Mouse (Mus musculus): ENCODE results near the gene Atp13a2. TPM values are rescaled to one million over a fixed set of nuclear protein-coding genes. Genes with fewer than 3 reads are reported as not detected.

Gene Atp13a2
- polyA plus RNA-seq, 1 experiment from 2014 or later = 10.9 TPM

DNA sequence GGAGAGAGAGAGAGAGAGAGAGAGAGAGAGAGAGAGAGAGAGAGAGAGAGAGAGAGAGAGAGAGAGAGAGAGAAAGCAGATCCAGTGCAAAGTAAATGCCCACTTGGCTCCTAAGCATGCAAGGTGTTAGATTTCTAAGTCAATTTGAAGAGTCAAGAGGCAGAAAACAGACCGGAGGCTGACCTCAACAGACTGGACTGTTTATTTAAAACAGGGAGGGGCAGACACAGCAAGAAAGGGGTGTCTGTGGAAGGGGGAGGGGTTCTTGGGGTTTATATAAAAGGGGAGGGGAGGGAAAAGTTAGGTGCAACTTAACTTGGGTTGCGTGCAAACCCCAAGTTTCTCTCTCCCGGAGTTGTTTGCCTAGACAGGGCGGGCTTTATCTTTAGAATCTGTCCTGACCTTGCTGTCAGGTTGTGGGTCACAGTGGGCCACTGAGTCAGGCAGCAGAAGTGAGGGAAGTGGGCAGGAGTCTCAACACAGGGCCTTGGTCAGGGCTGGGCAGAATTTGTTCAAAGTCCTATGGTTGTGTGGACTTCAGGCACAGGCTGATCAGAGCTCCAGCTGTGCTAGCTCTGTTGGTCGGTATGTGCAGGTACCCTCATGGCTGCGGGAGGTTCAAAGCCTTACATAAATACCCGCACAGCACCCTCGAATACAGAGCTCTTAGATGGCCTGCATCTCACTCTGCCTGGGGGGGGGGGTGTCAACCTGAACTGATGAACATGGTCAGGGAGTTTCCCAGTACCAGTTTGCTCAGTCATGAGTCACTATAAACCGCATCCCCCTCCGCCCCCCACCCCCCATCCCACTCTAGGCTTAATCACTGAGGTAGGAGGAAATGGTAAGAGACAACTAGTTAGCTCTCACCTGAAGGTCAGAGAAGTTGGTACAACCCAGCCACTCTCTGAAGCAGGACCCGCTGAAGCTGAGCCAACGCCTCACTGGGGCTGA, 38.9 kb upstream of the Atp13a2 start:
- WGBS = 81% methylated on average over 12 of the region's 12 CpGs
- H3K27ac ChIP-seq (ENCODE audit: low read depth, low read length) = no peak overlapping the region
- TF ChIP-seq CTCF (IDR thresholded peaks at IDR 0.05; ENCODE audit: low read depth) = no peak
- no peak for ATAC-seq
- no peak overlapping the region for H3K4me2 ChIP-seq (replicated peaks; ENCODE audit: low read depth)
- no peak overlapping the region for H3K4me3 ChIP-seq (ENCODE audit: low read depth, low read length)
- H3K36me3 ChIP-seq (ENCODE audit: control insufficient read depth, insufficient read depth) = no peaks in the 10 kb centered on the region
- H3K9ac ChIP-seq (ENCODE audit: low read depth, low read length) = no peak overlapping the region
- H3K9me3 ChIP-seq (ENCODE audit: control insufficient read depth) = no peaks in the 10 kb centered on the region
- H3K27me3 ChIP-seq (replicated peaks; ENCODE audit: control insufficient read depth, insufficient read depth, low read length) = no peaks in the 10 kb centered on the region
- no peaks in the 10 kb centered on the region for H3K4me1 ChIP-seq (replicated peaks; ENCODE audit: control insufficient read depth, insufficient read depth, low read length)

DNA sequence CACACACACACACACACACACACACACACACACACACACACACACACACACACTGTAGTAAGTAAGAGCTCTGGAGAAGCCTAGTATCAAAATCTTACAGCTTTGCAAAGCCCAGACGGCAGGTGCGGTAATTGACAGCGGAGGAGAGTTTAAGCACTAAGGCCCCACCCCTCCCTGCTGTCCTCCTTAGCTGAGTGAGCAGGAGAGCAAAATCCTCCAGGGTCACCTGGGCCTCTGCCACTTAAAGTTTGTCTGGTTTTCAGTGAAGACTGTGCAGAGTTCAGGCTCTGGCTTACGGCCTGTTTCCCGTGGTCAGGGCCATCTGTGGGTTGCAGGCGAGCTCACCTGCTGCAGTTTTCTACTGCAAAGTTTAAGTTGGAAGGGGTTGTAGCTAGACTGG, 38.2 kb upstream of the Atp13a2 start:
- Histone ChIP-seq H3K27me3 (replicated peaks; ENCODE audit: control insufficient read depth, insufficient read depth, low read length) (no peaks in the 10 kb centered on the region), H3K4me1 (replicated peaks; ENCODE audit: control insufficient read depth, insufficient read depth, low read length) (no peaks in the 10 kb centered on the region), H3K4me2 (replicated peaks; ENCODE audit: low read depth) (no peak overlapping the region), H3K27ac (ENCODE audit: low read depth, low read length) (no peak overlapping the region), H3K36me3 (ENCODE audit: control insufficient read depth, insufficient read depth) (no peaks in the 10 kb centered on the region), H3K4me3 (ENCODE audit: low read depth, low read length) (no peak overlapping the region), H3K9me3 (ENCODE audit: control insufficient read depth) (no peaks in the 10 kb centered on the region), H3K9ac (ENCODE audit: low read depth, low read length) (no peak overlapping the region)
- no peak for ATAC-seq
- WGBS = 73% methylated on average over 6 of the region's 6 CpGs
- TF ChIP-seq CTCF (IDR thresholded peaks at IDR 0.05; ENCODE audit: low read depth) = no peak

DNA sequence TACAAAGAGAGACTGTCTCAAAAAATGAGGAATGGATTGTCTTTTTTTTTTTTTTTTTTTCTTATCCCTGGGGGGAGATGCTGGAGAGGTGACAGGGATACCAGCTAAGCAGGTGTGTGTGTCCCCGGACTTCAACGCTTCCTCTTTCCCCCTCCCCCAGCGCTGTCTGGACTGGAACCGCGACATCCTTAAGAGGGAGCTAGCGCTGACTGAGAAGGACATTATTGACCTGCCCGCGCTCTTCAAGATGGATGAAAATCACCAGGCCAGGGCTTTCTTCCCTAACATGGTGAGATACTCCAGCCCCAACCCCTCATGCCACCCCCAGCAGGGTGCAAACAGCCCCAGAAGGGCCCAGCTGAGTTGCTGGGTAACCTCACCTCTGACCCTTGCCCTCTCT, 37.6 kb upstream of the Atp13a2 start:
- no peaks in the 10 kb centered on the region for H3K27me3 ChIP-seq (replicated peaks; ENCODE audit: control insufficient read depth, insufficient read depth, low read length)
- H3K9me3 ChIP-seq (ENCODE audit: control insufficient read depth) = no peaks in the 10 kb centered on the region
- no peak overlapping the region for H3K4me2 ChIP-seq (replicated peaks; ENCODE audit: low read depth)
- H3K4me1 ChIP-seq (replicated peaks; ENCODE audit: control insufficient read depth, insufficient read depth, low read length) = no peaks in the 10 kb centered on the region
- H3K36me3 ChIP-seq (ENCODE audit: control insufficient read depth, insufficient read depth) = no peaks in the 10 kb centered on the region
- TF ChIP-seq CTCF (IDR thresholded peaks at IDR 0.05; ENCODE audit: low read depth) = no peak
- ATAC-seq = no peak
- no peak overlapping the region for H3K9ac ChIP-seq (ENCODE audit: low read depth, low read length)
- WGBS = 76% methylated on average over 8 of the region's 8 CpGs
- no peak overlapping the region for H3K27ac ChIP-seq (ENCODE audit: low read depth, low read length)
- no peak overlapping the region for H3K4me3 ChIP-seq (ENCODE audit: low read depth, low read length)

DNA sequence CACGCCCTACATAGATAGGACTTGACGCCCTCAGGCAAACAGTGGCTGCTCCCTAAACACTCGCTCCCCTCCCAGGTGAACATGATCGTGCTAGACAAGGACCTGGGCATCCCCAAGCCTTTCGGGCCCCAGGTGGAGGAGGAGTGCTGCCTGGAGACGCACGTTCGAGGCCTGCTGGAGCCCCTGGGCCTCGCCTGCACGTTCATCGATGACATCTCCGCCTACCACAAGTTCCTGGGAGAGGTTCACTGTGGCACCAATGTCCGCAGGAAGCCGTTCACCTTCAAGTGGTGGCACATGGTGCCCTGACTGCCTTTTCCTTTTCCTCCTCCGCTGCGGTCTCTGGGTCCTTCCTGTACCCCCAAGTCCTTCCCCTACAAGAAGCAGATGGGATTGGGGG, 37.1 kb upstream of the Atp13a2 start:
- ATAC-seq = no peak
- H3K27ac ChIP-seq (ENCODE audit: low read depth, low read length) = no peak overlapping the region
- no peak for TF ChIP-seq CTCF (IDR thresholded peaks at IDR 0.05; ENCODE audit: low read depth)
- no peak overlapping the region for H3K4me2 ChIP-seq (replicated peaks; ENCODE audit: low read depth)
- H3K9me3 ChIP-seq (ENCODE audit: control insufficient read depth) = no peaks in the 10 kb centered on the region
- no peaks in the 10 kb centered on the region for H3K27me3 ChIP-seq (replicated peaks; ENCODE audit: control insufficient read depth, insufficient read depth, low read length)
- H3K36me3 ChIP-seq (ENCODE audit: control insufficient read depth, insufficient read depth) = no peaks in the 10 kb centered on the region
- H3K9ac ChIP-seq (ENCODE audit: low read depth, low read length) = no peak overlapping the region
- no peaks in the 10 kb centered on the region for H3K4me1 ChIP-seq (replicated peaks; ENCODE audit: control insufficient read depth, insufficient read depth, low read length)
- 81% methylated on average over 16 of the region's 16 CpGs for WGBS
- no peak overlapping the region for H3K4me3 ChIP-seq (ENCODE audit: low read depth, low read length)

DNA sequence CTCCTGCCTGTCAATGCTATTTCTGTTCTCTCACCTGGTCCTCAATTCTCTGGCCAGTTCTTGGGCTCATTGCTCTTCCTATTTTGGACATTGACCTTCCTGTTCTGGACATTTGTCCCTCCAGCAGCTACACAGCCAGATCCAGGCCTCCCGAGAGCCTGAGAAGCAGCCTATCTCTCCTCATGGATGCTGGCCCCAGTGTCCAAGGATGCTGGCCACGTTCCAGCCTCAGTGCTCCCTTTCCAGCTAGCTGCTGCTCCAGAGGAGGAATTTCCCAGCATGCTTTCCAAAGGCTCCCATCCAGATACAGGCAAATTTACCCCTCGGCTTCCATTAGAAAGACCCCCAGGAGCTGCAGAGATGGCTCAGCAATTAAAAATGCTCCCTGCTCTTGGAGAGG, 36.1 kb upstream of the Atp13a2 start:
- no peaks in the 10 kb centered on the region for H3K27me3 ChIP-seq (replicated peaks; ENCODE audit: control insufficient read depth, insufficient read depth, low read length)
- WGBS = 72% methylated on average over 3 of the region's 3 CpGs
- H3K4me2 ChIP-seq (replicated peaks; ENCODE audit: low read depth) = no peak overlapping the region
- no peak overlapping the region for H3K27ac ChIP-seq (ENCODE audit: low read depth, low read length)
- H3K4me3 ChIP-seq (ENCODE audit: low read depth, low read length) = no peak overlapping the region
- no peaks in the 10 kb centered on the region for H3K4me1 ChIP-seq (replicated peaks; ENCODE audit: control insufficient read depth, insufficient read depth, low read length)
- H3K9me3 ChIP-seq (ENCODE audit: control insufficient read depth) = no peaks in the 10 kb centered on the region
- H3K9ac ChIP-seq (ENCODE audit: low read depth, low read length) = no peak overlapping the region
- no peak for ATAC-seq
- no peak for TF ChIP-seq CTCF (IDR thresholded peaks at IDR 0.05; ENCODE audit: low read depth)
- no peaks in the 10 kb centered on the region for H3K36me3 ChIP-seq (ENCODE audit: control insufficient read depth, insufficient read depth)

DNA sequence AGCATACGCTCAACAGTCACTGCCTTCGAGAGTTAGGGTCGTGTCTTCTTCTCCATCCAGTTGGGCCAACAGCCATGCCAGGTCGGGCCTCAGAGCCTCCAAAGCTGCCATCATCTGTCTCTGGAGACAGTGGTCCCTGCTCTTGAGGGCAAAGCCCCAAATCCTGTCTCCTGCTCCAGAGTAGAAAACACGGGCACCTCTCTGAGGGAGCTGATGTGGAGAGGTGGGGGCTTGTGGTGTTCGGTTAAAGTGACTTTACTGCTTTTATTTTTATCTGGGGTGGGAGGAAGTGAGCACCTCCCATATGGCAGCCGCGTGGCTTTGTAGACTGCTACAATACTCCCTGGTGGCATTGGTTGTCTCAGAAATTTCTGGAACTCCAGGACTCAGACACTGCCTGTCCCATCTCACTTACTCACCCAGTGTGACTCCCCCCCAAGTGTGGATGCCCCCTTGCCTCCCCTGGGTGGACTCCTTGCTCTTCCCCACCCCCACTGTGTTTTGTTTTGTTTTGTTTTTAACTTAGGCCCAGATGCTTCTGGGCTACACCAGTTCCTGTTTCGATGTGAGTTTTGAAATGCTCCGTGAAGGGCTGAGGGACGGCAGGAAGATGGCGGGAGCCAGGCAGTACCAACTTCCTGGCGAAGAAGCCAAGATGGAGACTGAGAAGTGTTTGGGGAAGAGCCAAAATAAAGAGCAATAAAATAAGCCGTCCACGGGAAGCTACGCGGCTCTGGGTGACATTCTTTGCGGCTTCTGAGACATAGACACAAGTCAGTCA, 34.6 kb upstream of the Atp13a2 start:
- Histone ChIP-seq H3K4me1 (replicated peaks; ENCODE audit: control insufficient read depth, insufficient read depth, low read length) (no peaks in the 10 kb centered on the region), H3K36me3 (ENCODE audit: control insufficient read depth, insufficient read depth) (no peaks in the 10 kb centered on the region), H3K27me3 (replicated peaks; ENCODE audit: control insufficient read depth, insufficient read depth, low read length) (no peaks in the 10 kb centered on the region), H3K27ac (ENCODE audit: low read depth, low read length) (no peak overlapping the region), H3K9ac (ENCODE audit: low read depth, low read length) (no peak overlapping the region), H3K9me3 (ENCODE audit: control insufficient read depth) (no peaks in the 10 kb centered on the region), H3K4me3 (ENCODE audit: low read depth, low read length) (no peak overlapping the region), H3K4me2 (replicated peaks; ENCODE audit: low read depth) (no peak overlapping the region)
- 81% methylated on average over 18 of the region's 18 CpGs for WGBS
- no peak for ATAC-seq
- no peak for TF ChIP-seq CTCF (IDR thresholded peaks at IDR 0.05; ENCODE audit: low read depth)

All from intestine, postnatal 0 days (tissue).